Mouse (Mus musculus): ENCODE measurements around the gene Atg13.

Atg13 gene

DNA sequence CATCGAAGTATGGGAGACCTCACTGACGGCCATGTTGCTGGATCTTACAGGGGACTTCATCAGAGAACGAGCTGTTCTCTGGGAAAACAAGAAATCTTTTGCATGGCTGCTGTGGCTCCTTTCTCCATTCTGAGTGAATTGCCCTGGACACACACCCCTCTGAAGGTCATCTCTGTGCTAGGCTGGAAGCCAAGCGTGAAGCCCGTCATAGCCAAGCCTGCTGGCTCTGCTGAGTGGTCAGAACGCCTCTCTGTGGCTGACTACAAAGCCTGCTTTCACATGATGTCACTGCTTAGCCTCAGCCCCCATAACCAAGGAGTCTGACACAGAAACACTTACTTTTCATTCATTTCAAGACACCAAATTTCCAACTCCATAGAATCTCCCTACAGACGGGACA lies 20.9 kb downstream of the Atg13 start:
- DNase-seq = peak in 1 of 2 experiments; percentile 25

DNA sequence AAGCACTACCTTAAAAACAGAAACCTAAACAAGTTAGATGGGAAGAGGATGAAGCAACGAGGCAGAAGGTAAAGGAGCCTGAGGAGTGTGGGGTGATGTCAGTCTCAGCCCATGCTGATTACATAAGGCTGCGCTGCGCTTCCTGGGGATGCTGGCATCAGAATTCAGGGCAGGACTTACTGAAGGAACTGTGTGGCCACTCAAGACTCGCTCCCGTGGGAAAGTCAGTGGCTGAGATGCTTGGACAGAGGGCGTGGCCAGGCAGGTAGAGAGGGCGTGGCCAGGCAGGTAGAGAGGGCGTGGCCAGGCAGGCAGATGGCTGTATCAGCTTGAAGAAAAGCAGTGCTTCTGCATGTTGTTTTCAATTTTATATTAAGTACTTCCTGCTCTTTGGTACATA lies 26.5 kb downstream of the Atg13 start:
- DNase-seq = peak; percentile 28 to 34

DNA sequence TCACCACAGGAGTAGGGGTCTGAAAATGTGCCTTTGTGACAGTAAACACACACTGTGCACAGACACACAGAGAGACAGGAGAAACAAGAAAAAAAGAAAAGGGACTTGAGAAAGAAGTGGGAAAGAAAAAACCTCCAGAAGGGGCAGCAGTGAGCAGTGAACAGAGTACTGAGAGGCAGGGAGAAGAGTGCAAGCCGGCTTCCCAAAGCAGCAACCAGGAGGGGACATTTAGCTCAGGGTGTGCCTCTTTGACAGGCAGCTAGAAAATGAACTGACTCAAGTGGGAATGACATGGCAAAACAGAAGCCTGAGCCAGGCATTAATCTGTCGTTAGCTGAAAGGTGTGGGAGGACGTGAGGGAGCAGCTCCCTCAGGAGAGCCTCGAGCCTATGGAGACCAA lies 27.5 kb downstream of the Atg13 start:
- peak; percentile 44 to 59 for DNase-seq

DNA sequence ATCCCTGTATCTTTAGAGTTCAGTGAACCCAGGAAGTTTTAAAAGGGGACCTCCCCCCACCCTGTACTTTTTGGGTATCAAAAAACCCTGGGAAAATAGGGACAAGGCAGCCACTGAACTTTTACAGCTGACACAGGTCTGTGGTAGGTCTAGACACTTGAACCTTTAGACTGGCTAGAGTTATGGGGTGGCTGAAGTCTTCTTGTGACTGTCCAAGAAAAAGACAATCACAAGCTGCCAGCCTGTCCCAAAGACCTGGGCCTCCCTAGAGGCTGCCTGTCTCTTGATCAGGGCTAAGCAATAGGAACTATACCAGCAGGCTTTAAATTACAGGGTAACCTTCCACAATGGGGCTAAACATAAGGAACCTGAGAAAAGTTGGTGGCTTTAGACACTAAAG lies 33.4 kb downstream of the Atg13 start:
- DNase-seq = no peak

DNA sequence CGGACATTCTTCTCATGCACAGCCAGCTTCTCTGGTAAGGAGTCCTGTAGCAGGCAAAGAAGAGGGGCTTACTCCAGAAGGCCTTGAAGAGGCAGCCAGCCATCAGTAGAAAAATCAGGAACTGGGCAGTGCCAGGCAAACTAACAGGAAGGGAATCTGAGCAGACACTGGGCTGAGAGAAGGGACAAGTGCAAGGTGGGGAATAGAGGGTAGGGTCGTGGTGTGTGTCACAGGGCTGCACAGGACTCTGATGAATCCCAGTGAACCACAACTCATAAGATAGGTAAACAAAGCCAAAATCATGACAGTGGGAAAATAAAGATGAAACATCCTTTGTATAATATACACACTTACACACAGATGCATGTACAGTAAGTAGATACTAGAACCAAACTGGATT lies 34.0 kb downstream of the Atg13 start:
- DNase-seq = no peak

DNA sequence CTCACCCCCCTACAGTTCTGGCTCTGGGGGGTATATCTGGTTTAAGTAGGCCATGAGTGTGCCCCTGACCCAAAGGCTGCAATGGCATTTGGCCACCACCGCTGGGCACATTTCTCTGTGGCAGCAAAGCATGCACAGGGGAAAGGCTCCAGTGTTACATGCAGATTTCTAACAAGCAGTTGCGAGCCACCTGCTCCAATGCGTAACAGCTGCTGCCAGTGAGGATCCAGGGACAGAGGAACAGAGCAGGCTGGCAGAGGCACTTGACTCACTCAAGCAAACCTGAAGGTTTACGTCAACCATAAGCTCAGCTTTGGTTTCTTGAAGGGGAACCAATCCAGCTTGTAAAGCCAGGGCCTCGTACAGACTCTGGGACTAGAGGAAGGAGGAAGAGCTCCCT lies 35.5 kb downstream of the Atg13 start:
- no peak for DNase-seq

DNA sequence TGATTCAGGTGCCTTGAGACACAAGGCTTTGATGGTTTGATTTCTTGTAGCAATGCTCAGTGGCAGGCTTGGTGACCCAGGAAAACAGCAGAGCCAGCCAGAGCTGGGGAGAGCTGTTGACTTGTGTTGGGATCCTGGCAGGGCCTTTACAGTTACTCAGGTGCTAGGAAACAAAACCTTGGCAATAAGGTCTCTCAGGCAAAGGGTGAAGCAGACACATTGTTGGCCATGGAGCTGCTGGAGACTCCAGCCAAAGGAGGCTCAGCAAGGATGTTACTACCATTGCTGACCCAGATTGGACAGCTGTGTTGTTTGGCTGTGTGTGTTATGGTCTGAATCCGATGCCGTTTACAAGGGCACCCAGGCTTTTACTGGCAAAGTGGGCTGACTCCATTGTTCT lies 36.8 kb downstream of the Atg13 start:
- DNase-seq = no peak

DNA sequence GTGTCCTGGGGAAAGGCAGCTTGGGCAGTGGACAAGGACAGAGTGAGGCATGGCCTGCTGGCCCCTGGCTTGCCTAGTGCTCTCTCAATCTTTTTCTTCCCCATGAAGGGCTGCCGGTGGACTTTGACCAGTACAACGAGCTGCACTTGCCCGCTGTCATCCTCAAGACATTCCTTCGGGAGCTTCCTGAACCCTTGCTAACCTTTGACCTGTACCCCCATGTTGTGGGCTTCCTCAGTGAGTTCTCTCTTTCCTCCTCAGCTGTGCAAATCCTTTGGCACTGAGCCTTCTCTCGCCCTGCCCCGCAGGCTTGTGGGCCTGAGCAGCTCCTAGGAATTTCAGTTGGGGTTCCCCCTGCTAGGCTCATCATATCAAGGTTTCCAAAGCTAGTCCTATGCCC lies 40.3 kb downstream of the Atg13 start:
- no peak for DNase-seq

DNA sequence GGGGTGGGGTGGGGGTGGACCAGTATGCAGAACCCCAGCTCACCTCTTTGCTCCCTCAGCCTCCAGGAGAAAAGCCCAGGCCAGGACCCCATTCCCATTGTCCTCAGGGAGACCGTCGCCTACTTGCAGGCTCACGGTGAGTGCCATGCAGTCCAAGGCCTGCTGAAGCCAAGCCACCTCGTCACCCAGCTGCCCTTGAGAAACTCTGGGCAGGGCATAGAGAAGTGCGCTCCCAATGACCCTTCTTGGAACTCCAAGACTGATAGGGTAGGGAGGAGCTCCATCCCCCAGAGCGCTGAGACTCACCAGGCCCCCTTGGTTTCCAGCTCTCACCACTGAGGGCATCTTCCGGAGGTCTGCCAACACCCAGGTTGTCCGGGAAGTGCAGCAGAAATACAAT lies 41.0 kb downstream of the Atg13 start:
- no peak for DNase-seq

DNA sequence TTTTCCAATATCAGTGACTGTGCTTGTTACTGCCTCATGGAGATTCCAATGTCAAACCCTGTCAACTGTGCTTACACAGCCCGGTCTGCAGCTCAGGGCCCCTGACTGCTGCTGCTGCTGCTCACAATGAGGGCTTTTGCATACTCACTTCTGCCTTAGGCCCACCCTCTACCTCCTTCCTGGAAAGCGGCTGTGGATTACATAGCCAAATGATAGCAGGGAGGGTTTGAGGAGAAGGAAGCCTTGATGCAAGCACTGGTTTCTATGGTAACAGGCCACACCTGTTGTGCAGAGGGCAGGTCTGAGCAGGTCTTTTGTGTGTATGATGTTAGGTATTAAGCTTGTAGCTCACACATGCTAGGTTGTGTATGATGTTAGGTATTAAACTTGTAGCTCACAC lies 42.6 kb downstream of the Atg13 start:
- DNase-seq = no peak

DNA sequence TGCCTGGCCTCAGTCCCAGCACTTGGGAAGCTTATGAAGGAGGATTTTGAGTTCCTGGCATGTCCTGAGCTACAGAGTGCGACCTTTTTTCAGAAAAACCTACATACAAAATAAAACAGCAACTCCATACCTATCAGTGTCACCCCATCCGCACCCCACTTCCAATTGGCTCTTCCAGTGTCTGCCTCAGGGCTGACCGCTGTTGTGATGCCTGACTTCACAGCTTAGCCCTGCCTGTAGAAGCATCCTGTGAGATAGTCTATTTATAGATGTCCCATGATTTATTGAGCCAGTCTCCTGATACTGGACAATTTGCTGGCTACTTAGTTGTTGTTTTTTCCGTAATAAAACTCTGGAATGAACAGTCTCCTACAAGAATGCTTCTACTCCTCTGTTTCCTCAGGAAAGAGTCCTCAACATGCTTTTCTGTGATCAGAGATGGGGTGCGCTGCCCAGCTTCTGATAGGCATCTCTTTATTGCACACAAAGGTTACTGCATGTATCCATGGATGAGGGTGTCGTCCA lies 43.9 kb downstream of the Atg13 start:
- DNase-seq = no peak

DNA sequence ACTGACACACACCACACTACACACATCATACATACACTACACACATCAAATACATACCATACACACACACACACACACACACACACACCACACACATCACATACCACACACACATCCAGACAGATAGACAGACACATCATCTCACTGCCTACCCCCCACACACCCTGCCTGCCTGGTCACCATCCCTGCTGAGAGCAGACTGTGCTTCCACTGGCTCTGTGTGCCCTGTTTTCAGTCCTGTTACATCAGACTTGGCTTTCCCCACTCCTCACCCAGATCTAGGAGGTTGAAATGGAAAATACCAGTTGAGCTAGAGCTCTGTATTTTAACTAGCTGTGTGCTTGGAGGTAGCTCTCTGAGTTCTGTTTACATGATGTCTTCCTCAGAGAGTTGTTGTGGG lies 45.6 kb downstream of the Atg13 start:
- no peak for DNase-seq

DNA sequence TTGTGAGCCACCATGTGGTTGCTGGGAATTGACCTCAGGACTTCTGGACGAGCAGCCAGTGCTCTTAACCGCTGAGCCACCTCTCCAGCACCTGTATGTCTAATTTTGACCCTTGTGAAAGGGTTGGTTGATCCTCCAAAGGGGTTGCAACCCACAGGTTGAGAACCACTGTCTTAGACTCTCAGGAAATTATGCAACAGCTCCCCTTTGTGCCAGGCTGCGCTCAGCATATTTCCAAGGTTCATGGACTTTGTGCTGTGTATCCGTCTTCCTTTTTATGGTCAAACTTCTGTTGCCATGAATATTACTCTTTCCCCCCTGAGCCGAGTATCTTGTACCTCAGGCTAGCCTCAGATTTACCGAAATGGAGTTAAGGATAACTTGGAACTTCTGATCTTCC lies 49.4 kb downstream of the Atg13 start:
- no peak for DNase-seq

DNA sequence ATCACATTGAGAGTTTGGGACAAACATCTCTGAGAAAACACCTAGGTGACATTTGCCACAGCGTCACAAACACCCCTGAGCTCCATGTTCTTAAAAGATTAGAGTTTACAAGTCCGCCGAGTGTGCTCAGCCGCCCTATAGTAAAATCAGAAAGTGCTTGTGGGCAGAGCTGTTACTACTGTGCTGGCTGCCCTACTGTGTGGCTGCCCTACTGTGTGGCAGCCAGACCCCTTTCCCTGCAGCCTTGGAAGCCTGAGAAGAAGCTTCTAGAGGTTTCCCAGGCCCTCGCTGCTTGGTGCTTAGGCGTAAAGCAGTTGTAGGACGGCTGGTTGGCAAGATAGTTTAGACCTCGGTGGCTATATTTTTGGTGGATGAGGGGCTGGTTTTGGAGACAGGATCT lies 50.7 kb downstream of the Atg13 start:
- DNase-seq = no peak

DNA sequence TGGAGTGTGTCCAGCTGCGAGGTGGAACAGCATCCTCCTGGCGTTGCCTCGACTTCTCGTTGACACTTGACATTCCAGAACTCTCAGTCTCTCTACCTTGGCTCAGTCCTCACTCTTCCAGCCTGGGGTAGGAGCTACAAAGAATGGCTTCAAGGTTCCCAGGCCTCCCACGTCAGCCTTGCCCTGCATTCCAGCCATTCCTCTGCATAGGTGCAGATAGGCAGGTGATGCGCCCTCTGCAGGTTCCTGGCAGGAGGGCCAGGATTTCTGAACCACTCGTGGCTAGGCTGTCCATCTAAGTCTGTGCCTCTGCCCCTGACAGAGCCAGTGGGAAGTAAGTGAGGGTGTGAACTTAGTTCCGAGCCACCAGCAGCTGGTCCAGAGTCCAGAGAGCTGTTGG lies 53.6 kb downstream of the Atg13 start:
- no peak for DNase-seq

DNA sequence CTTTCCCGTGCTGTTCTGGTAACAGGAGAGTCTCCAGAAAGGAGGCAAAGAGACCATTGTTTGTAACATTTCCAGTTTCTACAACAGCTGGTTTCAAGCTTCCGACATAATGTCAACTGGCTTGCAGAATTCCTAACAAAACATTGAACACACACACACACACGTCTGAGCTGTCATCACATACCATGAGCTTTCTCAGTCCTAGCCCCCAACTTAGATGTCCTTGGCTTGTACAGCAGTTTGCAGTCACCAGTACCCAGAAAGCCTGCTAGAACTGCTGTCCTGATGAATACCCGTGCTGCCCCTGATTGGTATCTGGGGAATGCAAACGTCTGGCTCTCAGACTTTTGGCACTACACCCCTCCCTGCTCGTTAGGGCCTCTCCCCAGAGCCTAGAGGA lies 54.5 kb downstream of the Atg13 start:
- no peak for DNase-seq

DNA sequence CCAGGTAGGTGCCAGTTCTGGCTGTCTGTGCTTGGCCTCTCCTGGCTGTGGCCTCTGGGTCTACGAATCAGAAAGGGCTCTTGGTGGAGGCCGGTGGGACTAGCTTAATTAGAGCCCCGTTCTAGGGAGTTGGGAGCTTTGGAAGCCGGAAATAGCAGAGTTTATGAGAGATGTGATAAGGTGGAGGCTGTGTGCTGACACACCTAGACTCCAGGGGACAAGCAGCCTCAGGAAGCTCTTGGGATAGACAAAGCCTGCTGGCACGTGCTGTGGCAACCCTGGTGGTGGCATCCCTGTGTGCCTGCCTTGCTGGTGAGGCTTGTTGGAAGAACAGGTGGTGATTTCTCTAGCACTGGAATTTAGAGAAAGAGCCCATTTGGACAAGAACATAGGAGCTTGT lies 55.0 kb downstream of the Atg13 start:
- DNase-seq = no peak

DNA sequence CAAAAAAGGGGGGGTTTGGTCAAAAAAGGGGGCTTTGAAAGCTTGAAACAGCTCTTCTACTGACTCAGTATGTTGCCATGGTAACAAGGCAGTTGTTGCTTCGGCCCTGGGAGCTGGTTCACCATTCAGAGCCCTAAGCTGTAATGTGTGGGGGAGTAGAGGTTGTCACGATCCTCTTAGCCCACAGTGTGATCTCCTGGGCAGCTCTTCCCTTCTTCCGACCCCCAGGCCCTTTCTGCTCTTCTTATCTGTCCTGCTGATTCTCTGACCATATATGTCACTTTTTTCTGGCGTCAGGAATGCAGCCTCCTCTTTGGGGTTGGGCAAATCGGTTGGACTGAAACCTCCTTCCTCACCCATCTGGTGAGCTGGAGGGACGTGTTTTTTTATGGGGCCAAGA lies 57.5 kb downstream of the Atg13 start:
- DNase-seq = no peak

DNA sequence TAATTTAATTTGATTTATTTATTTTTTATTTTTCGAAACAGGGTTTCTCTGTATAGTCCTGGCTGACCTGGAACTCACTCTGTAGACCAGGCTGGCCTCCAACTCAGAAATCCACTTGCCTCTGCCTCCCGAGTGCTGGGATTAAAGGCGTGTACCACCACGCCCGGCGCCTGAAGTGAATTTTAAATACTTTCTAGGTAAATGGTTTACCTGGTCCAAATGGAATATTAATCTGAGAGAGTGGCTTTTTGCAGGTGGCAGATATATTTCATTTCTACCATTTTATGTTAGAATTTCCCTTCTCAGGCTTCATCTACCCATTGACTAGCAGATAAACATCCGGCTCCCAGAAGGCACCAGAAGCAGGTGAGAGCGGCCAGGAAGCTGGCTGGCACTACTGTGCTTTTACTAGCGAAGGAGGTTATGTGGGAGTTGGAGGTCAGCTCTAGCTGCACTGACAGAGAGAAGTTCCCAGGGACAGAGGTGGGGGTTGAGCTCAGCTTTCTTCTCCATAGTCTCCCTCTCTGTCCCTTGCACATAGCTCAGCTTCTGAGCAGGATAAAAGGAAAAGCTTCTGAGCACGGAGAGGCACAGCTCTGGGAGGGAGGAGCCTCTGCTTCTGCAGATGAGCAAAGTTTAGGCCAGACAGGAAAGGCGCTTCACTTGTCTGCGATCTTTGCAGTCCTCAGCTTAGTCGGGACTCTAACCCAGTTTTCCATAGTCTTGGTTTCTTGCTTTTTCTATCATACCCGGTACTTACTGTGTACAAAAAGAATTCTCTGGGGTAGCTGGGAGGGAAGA lies 58.7 kb downstream of the Atg13 start:
- no peak for DNase-seq

DNA sequence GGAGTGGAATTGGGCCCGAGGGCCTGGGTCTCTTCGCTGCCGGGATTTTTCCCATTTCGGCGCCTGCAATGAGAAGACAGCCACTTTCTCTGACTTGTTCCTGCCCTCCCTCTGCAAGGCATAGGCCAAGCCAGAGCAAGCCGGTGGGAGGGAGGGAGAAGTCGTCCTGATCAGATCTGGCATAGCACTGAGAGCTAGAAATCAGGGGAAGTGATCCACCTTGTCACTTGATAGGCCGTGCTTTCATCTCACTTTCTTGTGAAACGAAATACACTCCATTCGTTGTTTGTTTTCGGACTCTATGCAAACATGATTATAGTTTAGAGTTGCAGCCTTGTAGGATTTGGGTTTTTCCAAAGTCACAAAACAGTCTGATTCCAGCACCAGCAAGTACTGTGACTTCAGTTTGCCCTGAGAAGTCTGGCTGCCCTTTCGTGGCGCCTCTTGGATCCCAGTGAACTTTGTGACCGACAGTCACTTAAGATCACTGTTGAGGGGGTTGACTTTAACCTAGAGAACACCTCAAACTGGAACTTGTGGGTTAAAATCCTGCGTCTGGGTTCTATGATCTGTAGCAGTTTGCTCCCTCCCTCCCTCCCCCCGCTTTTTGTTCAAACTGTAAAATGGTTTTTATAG lies 59.9 kb downstream of the Atg13 start:
- no peak for DNase-seq

DNA sequence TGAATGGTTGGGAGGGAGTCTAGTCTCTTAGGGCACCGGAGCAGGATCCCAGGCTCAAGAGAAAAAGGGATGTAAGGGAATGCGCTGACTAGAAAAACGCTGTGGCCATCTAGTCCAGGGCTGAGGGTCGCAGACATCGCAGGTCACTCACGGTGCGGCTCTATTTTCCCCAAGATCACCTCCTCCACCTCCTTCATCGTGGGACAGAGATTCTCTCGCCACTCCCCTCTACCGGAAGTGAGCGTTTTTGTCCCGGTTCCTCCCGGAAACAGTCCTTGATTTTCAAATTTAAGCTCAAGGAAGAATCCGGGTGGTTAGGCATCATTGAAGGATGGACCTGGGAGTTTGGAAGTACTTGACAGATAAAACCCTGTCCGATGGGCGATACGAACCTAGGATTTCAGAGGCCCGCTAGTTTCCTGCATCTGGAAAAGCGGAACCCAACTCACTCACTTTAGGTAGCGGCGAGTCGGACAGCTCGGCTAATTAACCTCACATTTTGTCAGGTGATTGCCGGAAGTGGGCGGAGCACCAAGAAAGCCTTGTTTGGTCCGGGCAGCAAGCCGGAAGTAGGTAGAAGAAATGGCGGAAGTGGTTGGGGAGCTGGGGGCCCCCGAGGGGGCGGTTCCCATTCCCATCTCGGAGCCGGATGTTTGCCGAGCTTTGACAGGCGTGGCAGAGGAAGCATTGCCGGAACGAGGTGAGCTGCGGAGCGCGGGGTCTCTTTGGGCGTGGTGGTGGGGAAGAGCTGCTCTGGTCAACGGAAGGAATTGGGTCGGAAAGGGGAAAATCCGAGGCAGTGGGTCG lies 60.6 kb downstream of the Atg13 start, which contains the start of the genes Zfp408 and Arhgap1:
Zfp408 (minus strand) TSS at position 239 of the 807 bp plus-strand sequence.
Arhgap1 (plus strand) TSS at position 308 of the 807 bp plus-strand sequence.
- DNase-seq = peak; percentile 97

DNA sequence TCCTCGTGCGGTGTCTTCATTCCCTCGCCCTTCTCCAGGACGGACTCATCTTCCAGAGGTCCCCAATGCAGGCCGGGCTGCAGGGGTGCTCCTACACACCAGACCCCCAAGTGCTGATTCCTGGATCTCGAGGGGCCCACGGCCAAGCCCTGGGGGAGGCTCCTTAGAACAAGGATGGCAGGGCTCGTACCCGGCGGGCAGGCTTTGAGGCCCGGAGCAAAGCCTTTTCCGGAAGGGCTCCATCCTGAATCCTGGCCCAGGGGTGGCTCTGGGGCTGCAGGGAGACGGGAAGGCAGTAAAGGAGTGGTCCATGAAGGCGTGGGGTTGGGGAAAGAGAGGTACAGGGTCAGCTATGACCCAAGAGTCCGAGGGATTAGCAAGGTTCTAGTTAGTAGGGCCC lies 61.2 kb downstream of the Atg13 start:
- peak in 1 of 2 experiments; percentile 30 for DNase-seq

DNA sequence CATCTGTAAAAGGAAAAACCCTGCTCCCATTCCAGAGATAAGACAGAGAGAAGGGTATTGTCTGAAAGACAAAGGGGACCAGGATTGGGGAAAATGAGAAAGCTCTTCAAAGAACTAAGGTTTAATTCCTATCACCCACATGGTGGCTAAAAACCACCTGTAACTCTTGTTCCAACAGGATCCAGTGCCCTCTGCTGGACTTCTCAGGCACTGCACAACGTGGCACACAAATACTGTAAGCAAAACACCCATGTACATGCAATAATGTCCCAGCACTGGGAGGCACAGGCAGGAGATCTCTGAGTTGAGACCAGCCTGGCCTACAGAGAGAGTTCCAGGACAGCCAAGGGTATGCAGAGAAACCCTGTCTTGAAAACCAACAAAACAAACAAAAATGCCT lies 63.6 kb downstream of the Atg13 start:
- peak; percentile 64 for DNase-seq

DNA sequence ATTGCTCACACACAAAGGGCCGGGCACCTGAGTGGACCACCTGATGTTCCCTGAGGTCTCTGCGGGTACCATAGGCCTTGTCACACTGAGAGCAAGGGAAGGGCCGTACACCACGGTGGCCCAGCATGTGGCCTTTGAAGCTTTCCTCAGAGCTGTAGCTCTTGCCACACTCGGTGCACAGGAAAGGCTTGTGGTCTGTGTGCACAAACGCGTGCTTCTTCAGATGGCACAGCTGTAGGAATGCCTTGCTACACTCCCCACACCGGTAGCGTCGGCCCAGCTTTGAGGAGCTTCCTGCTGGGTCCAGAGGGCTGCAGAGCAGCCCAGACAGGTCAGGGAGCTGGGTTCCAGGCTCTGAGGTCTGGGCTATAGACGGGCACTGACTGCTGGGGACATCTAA lies 64.6 kb downstream of the Atg13 start:
- no peak for DNase-seq
